Mouse (Mus musculus) telencephalon, adult 2 months (tissue): ENCODE measurements around the gene Gm5426.
"Not testable (repeated sequence)": the region's sequence is repeated elsewhere in the genome, so short reads cannot be mapped to it uniquely, and the experiment has no call there.

ENCODE experiments used
- DNase-seq: peaks from one replicate; pipeline ENCODE4 v3.0.0-alpha.2; 2011; ENCODE audit warnings: low read depth, low spot score

Gene Gm5426

DNA sequence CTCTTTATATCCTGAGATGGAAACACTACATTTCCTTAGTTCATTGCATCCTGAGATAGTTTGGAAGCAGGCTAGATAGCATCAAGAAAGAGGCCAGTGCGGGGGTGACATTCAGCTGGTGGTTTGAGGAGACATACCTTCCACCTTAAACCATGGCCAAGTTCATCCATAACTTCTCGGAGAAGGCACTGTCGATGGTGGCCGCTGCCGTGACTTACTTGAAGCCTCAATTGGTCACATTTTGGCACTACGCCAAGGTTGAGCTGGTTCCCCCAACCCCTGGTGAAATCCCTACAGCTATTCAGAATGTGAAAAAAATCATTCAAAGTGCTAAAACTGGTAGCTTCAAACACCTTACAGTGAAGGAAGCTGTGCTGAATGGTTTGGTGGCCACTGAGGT, at the start of gene Gm5426:
Gene Gm5426 (plus strand): TSS at position 153 of the 400 bp plus-strand sequence.
- DNase-seq: not testable (repeated sequence)

DNA sequence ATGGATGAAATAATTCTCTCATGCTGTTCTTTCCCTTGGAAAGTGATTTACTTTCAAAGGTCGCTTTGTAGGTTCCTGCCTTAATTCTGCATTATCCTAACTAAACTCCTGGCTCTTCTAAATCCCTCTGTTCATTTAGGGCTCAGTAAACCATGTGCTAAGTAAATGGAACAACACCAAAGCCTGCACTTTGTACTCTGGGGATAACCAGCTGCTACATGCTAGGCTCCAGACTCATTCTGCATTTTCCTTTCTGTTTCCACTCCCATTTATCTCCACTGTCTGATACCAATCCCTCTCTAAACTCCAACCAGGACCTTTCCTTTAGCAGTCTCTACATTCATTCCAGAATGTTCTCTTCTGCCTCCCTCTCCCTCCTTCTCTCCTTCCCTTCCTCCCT, 46.7 kb upstream of the Gm5426 start:
- DNase-seq: no peak

DNA sequence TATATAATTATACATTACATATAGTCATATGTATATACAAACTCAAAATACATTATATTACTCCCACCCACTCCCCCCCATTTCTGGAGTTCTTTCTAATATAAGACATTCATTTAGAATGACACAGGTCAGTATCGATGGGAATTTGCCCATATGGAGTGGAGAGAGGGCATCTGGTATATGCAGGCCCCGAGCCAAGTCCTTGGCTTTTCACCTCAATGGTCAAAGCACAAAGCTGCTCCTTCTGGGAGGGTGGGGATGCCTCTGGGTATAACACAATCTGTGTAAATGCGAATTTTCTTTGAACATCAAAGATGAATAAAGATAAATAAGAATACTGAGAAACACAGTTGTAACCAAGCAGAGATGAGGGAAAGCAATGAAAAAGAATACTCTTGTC, 46.0 kb upstream of the Gm5426 start:
- DNase-seq: no peak

DNA sequence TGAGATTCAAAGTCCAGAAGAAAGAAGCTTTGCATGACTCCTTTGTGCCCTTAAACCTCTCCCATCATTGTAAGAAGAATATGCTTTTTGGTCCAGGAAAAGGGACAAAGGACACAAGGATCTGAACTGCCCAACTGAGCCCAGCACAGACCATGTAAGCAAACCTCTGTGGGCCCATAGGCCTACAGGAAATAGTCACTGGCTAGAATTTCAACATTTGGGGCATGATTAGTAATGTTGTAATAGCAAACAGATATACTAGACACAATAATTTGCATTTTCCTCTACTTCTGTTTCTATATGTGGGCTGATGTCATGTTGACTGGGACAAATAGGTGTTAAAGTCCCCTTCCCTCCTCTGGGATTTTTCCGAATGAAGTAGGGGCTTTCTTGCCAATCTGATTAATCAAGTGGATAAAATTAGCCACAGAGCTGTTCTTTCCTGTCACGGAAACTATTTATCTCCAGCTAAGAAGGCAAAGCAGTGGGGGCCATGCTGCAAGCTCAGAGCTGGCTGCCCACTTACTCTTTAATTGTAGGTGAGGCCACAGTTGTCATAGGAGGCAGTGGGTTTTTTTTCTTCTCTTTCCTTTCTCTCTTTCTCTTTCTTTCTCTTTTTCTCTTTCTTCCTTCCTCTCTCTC, 42.4 kb upstream of the Gm5426 start:
- no peak for DNase-seq

DNA sequence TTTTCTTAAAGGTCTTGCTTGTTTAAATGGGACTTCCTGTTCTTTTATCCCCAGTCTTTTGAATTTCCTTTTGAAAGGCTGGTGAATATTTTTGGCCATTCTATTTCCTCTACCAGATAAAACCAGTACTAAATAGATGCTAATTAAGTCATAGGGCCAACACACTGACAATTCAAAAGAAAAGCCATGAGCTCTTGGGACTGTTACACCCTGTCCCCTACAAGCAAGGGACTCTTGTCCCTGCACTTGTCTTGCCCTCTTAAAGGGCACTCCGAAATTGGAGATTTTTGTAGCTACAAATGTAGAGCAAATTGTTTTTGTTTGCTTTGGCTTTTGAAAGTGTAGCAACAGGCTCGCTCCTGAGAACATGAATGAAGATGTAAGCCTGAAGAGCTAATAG, 41.8 kb upstream of the Gm5426 start:
- DNase-seq: no peak

DNA sequence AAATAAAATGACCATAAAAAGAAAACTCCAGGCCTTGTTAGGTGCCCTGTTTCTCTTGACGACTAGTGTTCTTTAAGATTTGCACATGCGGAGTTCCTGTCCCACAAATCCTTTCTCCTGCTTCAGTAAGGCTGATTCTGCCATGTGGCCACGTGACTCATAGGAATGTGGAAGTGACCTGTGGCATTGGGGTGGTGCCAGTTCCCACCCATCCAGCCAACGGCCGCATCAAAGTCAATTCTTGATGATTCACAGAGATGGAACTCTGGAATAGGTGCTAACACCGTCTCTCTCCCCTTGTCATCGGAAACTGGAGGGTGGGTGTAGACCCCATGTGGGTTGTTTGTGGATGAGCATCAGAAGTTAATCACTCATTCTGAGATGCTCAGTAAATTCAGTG, 39.7 kb upstream of the Gm5426 start:
- no peak for DNase-seq

DNA sequence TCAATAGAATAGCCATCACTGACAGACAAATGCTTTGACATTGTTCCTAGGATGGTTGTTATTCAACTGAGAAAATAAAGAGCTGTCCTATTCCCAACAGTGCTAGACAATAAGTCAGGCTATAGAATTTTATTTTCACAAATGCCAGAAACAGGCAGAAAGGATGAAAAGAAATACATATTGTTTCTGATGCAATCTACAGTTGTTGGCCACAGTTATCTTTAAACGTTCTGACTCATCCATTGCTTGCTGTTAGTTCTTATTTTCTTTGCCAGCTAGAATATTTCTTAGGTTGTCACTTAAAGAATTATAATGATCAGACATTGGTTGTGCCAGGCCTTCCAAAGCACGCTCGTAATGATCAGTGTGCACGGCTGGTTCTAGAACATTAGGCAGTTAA, 35.4 kb upstream of the Gm5426 start:
- DNase-seq: no peak

DNA sequence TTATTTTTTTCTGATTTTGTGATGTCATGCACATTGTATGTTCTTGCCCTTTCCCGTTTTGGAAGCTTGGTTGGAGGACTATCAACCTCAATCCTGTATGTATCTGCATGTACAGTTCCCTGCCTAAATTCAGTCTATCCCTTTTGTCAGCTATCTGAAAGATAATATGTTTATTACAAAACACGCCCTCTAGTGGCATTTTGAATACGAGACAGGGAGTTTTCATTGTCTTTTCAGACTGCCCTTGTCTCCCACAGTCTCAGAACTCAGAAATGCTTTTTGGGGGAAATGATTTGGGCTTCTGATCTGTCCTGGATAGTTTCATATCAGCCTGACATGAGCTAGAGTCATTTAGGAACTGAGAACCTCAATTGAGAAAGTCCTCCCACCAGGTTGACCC, 32.2 kb upstream of the Gm5426 start:
- DNase-seq: no peak

DNA sequence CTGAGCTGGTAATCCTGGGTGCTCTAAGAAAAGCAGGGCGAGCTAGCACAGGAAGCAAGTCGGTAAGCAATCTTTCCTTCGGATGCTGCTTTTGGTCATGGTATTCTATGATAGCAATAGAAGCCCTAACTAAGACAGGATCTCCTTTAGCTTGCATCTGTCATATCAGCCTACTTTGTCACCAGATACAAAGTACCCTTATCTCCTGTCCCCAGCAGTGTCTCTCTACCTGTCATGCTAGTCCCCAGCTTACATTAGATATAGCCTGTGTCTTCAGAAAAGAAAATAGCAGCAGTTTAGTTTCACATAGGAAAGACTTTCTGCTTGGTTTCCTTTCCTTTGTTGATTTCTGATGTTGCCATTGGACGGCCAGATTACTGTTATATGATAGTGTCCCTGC, 31.8 kb upstream of the Gm5426 start:
- DNase-seq: no peak

DNA sequence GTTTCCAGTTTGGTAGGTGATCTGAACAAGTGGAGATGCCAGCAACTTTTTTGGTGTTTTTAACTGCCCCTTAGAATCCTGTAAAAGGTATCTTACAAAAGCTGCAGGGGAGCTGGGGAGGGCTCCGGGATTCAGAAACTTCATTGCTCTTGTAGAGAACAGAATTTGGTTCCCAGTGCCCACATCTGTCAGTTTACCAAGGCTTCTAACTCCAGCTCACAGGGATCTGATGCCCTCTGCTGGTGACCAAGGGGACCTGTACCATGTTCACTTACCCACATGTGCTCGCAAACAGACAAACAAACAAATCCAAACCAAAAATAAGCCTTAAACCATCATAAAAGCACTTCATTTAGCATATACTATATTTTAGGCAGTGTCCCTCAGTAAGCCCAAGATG, 31.3 kb upstream of the Gm5426 start:
- no peak for DNase-seq

DNA sequence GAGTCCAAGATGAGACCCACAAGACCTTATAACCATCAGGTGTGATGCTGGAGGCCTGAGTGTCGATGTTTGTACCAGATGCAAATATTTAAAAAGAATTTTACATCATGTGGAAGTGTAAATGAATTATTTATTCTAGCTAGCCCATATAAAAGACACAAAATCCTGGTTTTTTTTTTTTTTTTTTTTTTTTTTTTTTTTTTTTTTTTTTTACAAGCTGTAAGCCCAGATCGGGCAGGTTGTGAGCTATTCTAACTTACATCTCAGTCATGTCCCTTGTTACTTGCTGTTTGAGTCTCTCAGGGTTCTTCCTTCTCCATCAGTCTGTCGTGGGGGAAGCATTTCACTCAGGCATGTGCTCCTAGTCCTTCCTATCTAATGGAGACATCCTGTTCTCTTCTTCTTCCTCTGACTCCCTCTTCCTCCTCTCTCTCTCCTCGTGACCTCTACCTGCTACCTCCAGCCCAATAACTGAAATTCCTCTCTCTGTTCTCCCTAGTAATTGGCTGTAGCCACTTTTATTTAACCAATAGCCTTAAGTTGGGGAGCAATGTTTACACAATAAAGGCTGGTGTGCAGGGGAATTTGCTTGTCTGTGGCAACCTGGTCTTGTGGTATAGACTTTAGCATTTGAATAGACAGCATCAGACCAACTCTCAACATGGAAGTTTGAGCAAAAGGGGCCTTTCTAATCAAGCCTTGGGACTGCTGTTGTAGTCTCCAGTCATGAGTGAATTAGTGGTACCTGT, 29.3 kb upstream of the Gm5426 start:
- DNase-seq: no peak

DNA sequence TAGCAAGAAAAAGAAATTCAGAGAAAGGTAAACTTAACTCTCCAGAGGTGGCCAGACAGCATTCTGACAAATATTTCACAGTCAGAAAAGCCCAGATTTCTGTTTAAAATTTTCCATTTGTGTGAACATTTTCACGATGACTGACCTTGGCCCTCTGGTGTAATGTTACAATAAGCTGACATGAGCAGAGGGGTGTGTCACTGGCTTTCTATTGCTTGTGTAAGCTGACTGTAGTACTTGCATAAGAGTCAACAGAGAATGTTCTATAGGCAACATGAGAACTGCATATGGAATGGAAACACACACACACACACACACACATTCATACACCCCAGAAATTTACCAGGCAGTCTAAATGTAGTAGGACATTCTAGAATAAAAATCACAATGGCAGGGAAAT, 28.6 kb upstream of the Gm5426 start:
- DNase-seq: no peak

DNA sequence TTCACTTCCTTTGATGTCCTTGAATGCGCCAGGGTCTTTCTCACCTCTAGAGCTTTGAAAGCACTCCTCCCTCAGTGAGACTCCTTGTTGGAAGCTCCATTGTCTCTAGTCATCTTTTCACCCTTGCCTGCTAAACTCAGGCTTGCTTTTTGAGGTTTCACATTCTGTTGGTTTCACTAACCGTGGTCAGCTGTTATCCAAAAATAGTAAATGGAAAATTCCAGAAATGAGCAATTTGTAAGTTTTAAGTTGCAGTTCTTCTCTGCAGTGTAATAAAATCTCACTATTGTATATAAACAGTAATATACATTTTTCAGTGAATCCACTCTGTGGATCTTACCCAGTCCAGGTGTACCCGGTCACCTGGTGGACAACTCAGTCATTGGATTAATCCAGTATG, 21.1 kb upstream of the Gm5426 start:
- DNase-seq: no peak

DNA sequence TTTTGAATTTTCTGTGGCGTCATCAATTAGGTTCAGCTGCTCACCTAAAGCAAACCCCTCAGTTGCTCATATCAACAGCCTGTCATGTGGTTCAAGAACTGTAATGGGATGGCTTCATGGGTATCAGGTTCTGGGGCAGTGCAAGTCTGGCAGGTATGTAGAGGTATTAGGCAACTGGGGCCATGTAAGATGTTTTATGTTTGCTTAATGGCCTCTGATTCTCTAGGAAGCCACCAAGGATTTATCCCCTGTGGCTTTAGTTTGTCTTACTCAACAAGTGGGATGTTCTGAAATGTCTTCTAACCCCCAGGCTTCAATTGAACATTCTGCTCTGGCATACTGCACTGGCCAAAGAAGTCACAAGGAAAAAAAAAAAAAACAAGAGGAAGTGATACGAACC, 15.6 kb upstream of the Gm5426 start:
- no peak for DNase-seq

DNA sequence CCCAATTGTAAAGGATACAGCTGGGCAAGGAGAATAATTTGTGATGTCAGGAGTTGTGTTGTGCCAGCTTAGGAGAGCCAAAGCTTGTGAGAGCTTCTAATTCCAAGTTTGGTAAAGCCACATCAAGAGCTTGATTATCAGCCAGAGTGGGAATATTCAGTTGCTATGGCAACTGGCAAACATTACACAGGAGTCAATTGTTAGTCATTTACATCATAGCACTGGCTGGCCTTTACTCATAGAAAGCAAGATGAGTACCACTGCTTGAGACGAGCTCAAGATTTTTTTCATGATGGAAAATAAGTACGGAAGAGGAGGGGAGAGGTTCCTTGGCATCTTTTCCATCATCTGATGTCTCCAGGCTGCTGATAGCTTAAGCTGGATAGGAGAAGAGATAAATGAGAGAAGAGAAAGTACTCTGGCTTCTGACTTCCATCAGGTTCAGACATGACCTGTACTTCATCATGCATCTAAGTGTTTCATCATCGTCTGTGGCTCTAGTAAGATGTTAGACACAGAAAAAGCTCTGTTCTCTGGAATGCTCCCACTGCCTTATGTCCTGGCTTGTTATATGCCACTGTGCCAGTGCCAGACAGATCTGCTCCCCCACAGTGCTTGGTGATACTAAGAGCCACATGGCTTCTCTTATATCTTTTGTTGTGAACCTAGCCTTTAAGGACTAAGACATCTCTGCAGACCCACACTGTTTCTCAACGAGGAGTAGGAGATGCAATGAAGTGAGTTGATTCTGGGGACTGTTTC, 15.0 kb upstream of the Gm5426 start:
- peak; percentile 55 for DNase-seq

DNA sequence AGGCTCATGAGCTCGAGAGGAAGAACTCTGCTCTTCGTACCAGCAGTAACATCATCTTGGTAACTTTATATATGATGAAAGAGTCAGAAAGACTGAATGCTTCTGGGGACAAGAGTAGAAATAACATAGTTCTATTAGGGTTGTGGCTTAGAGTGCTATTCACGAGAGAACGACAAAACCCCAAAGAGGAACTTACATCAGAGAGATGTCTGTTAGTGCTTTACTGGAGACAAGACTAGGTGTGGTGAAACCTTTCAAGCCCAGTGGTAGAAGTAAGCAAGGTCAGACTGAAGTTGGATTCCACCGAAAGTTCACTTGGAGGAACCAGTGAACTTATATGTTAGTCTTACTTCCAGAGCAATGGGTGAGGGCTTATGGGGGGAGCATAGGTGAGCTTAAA, 12.5 kb upstream of the Gm5426 start:
- no peak for DNase-seq

DNA sequence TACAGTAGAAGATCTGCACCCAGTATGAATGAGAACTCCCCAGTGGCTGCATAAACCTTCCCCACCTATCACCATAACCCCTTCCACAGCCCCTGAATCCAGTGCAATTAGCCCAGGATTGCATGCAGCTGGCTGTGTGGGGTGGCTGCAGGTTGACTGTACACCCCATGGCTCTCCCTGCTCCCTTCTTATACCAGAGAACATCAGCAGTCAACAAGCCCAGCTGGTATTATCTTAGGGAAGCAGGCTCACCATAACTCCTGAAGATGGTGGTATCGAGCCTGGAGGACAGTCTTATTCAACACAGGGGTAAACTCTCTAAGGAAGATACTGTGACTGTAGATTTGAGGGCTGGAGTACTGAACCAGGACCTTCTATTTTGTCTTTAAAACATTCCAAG, 12.1 kb upstream of the Gm5426 start:
- DNase-seq: no peak

DNA sequence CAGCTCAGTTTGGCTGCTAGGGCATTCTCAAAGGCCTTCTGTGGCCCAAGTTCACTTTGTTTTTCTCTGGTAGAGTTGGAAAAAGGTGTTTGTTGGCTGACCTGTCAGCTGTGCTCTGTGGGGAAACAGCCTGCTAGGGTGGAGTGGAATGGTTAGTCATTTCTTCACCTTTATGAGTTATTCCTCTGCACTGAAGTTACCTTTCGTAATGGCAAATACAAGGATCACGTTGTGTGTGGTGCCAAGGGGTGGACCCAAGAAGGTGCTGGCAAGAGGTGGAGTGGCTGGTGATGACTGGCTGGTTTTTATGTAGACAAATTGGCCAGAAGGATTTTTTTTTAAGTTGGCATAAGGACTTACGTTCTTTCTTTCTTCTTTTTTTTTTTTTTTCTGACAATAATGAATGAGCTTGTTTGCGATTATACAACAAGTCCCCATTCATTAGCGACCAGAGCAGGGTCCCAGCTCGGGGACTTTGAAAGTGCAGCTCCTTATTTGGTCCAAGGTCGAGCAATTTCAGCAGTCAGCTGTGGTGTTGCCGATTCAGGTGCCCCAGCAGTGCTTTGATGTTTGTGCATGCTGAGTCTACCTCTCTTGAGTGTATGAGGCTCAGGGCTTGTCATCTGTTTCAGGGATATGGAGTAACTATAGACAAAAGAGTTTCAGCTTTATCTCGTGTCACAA, 10.5 kb upstream of the Gm5426 start:
- DNase-seq: no peak

DNA sequence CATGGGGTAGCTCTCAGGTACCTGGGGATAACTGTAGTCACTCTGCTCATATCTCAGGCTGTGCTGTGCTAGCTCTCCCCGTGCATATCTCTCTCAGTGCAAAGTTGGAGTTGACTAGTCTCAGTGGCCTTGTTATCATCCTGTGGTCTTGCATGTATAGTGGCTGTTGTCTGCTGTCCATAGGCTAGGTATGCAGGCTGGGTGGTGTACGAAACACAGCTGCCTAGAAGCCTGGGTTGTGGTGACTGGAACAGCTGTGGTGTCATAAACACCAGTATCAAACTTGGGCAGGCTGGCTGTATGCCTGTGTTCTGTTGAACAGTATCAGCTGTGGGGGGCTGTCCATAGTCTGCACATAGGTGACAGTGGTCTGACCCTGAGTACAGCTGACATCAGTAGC, 7.2 kb upstream of the Gm5426 start:
- no peak for DNase-seq

DNA sequence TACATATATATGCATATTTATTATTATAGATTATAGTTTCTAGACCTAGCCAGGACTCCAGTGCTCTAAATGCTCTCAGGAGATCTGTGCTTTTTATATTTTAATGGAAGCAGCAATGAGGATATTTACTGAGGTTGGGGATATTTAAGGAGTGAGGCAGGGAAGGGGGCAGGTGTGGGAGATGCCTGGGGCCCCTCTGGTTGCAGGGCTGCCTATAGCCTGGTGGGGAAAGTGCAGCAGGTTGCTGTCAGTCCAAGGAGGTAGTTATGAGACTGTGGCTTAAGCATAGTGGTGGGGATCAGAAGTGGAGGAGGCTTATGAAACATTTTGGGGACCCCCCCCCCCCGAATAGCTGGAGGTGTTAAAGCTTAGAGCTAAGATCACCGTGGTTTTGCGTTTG, 6.0 kb upstream of the Gm5426 start:
- no peak for DNase-seq

DNA sequence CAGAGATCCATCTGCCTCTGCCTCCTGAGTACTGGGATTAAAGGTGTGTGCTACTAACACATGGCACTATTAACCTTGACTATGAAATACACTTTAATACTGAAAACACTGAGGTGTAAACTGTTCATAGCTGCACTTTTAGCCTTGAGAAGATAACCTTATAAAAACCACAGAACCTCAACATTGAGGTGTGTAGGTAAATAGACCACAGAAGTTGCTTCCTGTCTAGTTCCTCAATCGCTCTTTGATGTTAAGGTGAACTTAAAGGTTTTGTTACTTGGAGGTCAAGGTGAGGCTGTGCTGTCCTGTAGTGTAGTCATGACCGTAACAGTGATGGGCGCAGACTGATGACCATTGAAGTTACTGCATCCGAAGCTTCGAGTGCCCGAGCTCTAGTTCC, 5.3 kb upstream of the Gm5426 start:
- DNase-seq: no peak

DNA sequence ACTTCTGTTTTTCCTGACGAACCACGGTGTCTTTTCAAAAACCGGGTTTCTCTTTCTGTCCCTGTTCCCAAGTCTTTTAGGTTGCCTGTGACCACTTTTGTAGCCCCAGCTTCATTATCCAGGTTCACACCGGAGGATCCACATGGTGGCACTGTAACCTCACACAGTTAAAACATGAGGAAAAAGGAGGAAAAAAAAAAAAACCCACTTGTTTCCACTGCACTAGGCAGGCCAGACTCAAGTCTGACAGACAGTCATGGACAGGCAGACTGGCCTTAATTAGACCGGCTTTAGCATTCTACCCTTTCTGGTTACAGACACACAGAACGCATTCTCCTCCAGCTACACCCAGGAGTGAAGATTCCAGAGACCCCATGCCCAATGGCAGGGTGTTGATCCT, 4.2 kb upstream of the Gm5426 start:
- peak; percentile 34 for DNase-seq
